In genomic region chr17:88530667-88531066, GRCm38 (mm10) we compare ENCODE assay signal across 8 mouse cellular contexts. TPM values are rescaled to one million over a fixed set of nuclear protein-coding genes. Genes with fewer than 3 reads are reported as not detected.
DNase-seq lines count a peak whose midpoint lies in the region; ATAC-seq and TF ChIP-seq lines count a peak whose summit lies in the region.

No protein-coding gene starts in this region.

- no peak for DNase-seq in heart, postnatal 4 days
- no peak for DNase-seq in ovary, adult 18-20 months (ENCODE audit: low spot score)
- DNase-seq in cerebellum, postnatal 4 days (ENCODE audit: low spot score in 2 of 2), result no peak
- no peak for DNase-seq in left cerebral cortex, adult 18-20 months (ENCODE audit: low spot score in 2 of 2)

- H3K4me2 ChIP-seq in heart, embryonic 12.5 days, result peak overlapping the region; percentile 92
- H3K4me2 ChIP-seq in heart, embryonic 16.5 days (ENCODE audit: low read depth, low read length), result peak overlapping the region; percentile 86

- H3K4me3 ChIP-seq in heart, embryonic 12.5 days, result peak overlapping the region; percentile 65
- H3K4me3 ChIP-seq in E14TG2a.4 (replicated peaks; ENCODE audit: low read length), result peak overlapping the region; percentile 84
- H3K4me3 ChIP-seq in heart, embryonic 16.5 days (ENCODE audit: low read length), result peak overlapping the region; percentile 75
- peak overlapping the region; percentile 92 for H3K4me3 ChIP-seq in megakaryocyte, embryonic 14.5 days (replicated peaks)

- no peak for TF ChIP-seq CTCF in E14TG2a.4 (conservative IDR thresholded peaks at IDR 0.05; ENCODE audit: low read length)

- H3K9ac ChIP-seq in heart, embryonic 12.5 days, result peak overlapping the region; percentile 78
- peak overlapping the region; percentile 80 for H3K9ac ChIP-seq in heart, embryonic 16.5 days (ENCODE audit: low read length)

- H3K9me3 ChIP-seq in heart, embryonic 12.5 days (replicated peaks), result no peaks in the 10 kb centered on the region
- H3K9me3 ChIP-seq in E14TG2a.4 (ENCODE audit: low read length), result no peaks in the 10 kb centered on the region
- no peaks in the 10 kb centered on the region for H3K9me3 ChIP-seq in heart, embryonic 16.5 days (replicated peaks; ENCODE audit: control insufficient read depth, low read length)
- no peaks in the 10 kb centered on the region for H3K9me3 ChIP-seq in megakaryocyte, embryonic 14.5 days

- WGBS in heart, embryonic 12.5 days, result 11% methylated on average over 11 of the region's 11 CpGs
- 9% methylated on average over 11 of the region's 11 CpGs for WGBS in heart, embryonic 16.5 days

- 0 out of 2 replicates have a peak, but pooled peaks cover 4% of the 10 kb centered on the region for H3K27me3 ChIP-seq in heart, embryonic 12.5 days (replicated peaks)
- no peaks in the 10 kb centered on the region for H3K27me3 ChIP-seq in E14TG2a.4 (ENCODE audit: insufficient read depth, low read length)
- H3K27me3 ChIP-seq in heart, embryonic 16.5 days (ENCODE audit: control insufficient read depth, insufficient read depth, low read length), result no peaks in the 10 kb centered on the region
- H3K27me3 ChIP-seq in megakaryocyte, embryonic 14.5 days (replicated peaks), result no peaks in the 10 kb centered on the region

- H3K4me1 ChIP-seq in heart, embryonic 12.5 days (replicated peaks), result peaks cover 19% of the 10 kb centered on the region
- peaks cover 28% of the 10 kb centered on the region for H3K4me1 ChIP-seq in E14TG2a.4 (replicated peaks; ENCODE audit: low read depth, low read length)
- peaks cover 8% of the 10 kb centered on the region for H3K4me1 ChIP-seq in heart, embryonic 16.5 days (ENCODE audit: control insufficient read depth, insufficient read depth, low read length)
- peaks cover 26% of the 10 kb centered on the region for H3K4me1 ChIP-seq in megakaryocyte, embryonic 14.5 days

- H3K27ac ChIP-seq in heart, embryonic 12.5 days (ENCODE audit: poor library complexity, severe bottlenecking), result no peak overlapping the region
- H3K27ac ChIP-seq in heart, embryonic 16.5 days (ENCODE audit: low read length), result peak overlapping the region; percentile 68; the same call in 1 of the 2 replicates

- peaks cover 3% of the 10 kb centered on the region; the same call in 1 of the 2 replicates for H3K36me3 ChIP-seq in heart, embryonic 12.5 days
- no peaks in the 10 kb centered on the region for H3K36me3 ChIP-seq in E14TG2a.4 (ENCODE audit: insufficient read depth, low read length)
- no peaks in the 10 kb centered on the region for H3K36me3 ChIP-seq in heart, embryonic 16.5 days (ENCODE audit: control insufficient read depth, insufficient read depth)
- H3K36me3 ChIP-seq in megakaryocyte, embryonic 14.5 days (replicated peaks; ENCODE audit: low read length), result peaks cover 10% of the 10 kb centered on the region

- ATAC-seq in heart, embryonic 12.5 days (ENCODE audit: insufficient number of reproducible peaks, low FRiP score), result no peak
- ATAC-seq in heart, embryonic 16.5 days (replicated peaks; ENCODE audit: extremely low read depth, insufficient read depth, low FRiP score), result no peak

RNA-seq across cellular contexts. Expression of gene Ppp1r21, which starts 0.7 kb away (rescaled TPM):
- polyA plus RNA-seq in heart, embryonic 12.5 days (2016; fragmentation: Nextera tagmentation; extraction: Ambion mirVana), result 12.4 and 16.1 TPM in 2 replicates
- total RNA-seq in heart, postnatal 4 days (2021), result 10 to 100 TPM; 11.5 to 16.7 TPM
- polyA plus RNA-seq in heart, embryonic 16.5 days (2015; fragmentation: Nextera tagmentation; extraction: Ambion mirVana), result 12.4 and 14.1 TPM in 2 replicates
- 4.6 TPM in 1 of 2 replicates, not detected in the other for polyA plus RNA-seq in megakaryocyte, embryonic 14.5 days (2012; ENCODE audit: insufficient read depth, low replicate concordance)
- 10 to 100 TPM; 76.6 to 80.7 TPM for total RNA-seq in left cerebral cortex, adult 18-20 months (2021)
